Mouse (Mus musculus): ENCODE results near the gene Dedd2.

- TF ChIP-seq POLR2A (IDR thresholded peaks at IDR 0.05; ENCODE audit: low read depth, low read length) (no peak), CTCF (IDR thresholded peaks at IDR 0.05; ENCODE audit: borderline replicate concordance, insufficient read depth, low read length) (no peak)
These were observed 6.2 kb downstream of the Dedd2 start for GRCm38 (mm10) chr7:25214172-25214571.

Data from embryonic fibroblast, embryonic 13.5 days (primary cell).